Comparison of ENCODE assay signal across 8 mouse cellular contexts in the genomic region with DNA sequence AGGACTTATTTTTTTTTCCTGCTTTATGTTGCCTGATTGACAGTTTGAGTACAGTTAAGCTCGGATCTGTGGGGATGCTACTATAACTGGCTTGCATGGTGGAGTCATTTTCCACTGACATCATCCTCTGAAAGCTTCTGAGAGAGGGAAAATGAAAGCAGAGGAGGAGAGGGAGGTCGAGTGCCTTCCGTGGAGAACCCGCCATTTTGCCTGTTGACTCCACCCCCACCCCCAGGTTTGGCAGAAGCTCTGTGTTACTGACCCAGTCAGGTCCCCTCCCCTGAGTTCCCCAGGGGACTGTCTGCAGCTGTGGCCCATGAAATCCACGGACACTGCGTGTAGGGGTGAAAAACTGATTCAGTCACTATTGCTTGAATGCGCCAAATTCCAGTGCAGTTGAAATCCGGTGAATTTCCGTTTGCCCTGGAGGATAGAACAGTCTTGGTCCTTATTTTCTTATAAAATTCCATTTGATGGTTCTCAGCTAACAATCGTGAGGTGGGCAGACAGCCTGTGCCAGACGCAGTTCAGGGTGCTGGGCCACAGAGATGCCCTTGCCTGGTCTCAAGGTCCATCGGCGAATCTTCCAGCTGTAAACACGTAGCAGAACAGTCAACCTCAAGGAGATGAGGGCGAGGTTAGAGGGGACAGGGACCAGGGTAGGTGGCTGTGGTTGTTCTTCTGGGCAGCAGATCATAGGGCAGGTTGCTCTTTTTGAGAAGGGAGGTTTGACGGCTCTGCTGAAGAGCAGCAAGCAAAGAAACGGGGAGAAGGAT. TPM values are rescaled to one million over a fixed set of nuclear protein-coding genes. Genes with fewer than 3 reads are reported as not detected.
A peak's percentile ranks its signal among the peaks of the same experiment; 100 is the strongest.
DNase-seq lines count a peak whose midpoint lies in the region; ATAC-seq lines count a peak whose summit lies in the region.

No protein-coding gene starts in this region.

- peak overlapping the region; percentile 83 for H3K27ac ChIP-seq in stomach, embryonic 15.5 days

- no peaks in the 10 kb centered on the region for H3K36me3 ChIP-seq in stomach, embryonic 15.5 days

- H3K4me2 ChIP-seq in stomach, embryonic 15.5 days: peak overlapping the region; percentile 28

- peaks cover 64% of the 10 kb centered on the region for H3K4me1 ChIP-seq in stomach, embryonic 15.5 days

- peak; percentile 55 for ATAC-seq in inflammation-experienced regulatory T-cells, adult 6 months
- ATAC-seq in stomach, embryonic 15.5 days (ENCODE audit: insufficient read depth, low FRiP score, low read depth): 0 out of 2 replicates have a peak, but pooled peaks have one; percentile 8

- WGBS in stomach, embryonic 15.5 days: 57% methylated on average over 17 of the region's 17 CpGs

- no peak overlapping the region for H3K4me3 ChIP-seq in stomach, embryonic 15.5 days (replicated peaks)

- no peak overlapping the region for H3K9ac ChIP-seq in stomach, embryonic 15.5 days

- H3K9me3 ChIP-seq in stomach, embryonic 15.5 days: no peaks in the 10 kb centered on the region

- DNase-seq in adrenal gland, postnatal 14 days: peak; percentile 71
- no peak for DNase-seq in adrenal gland, adult 2 months
- DNase-seq in retina, postnatal 1 day: peak; percentile 49
- no peak for DNase-seq in retina, embryonic 14.5 days (ENCODE audit: low spot score)
- DNase-seq in cerebellum, postnatal 36 days: no peak
- no peak for DNase-seq in frontal cortex, postnatal 10 days (ENCODE audit: low spot score in 2 of 2)

- H3K27me3 ChIP-seq in stomach, embryonic 15.5 days (replicated peaks): no peaks in the 10 kb centered on the region

RNA-seq across cellular contexts. Expression of a gene that starts 20.9 kb away (rescaled TPM):
- total RNA-seq in adrenal gland, postnatal 14 days (2021): 206 and 223 TPM in 2 replicates
- total RNA-seq in adrenal gland, adult 2 months (2021): 100 to 1,000 TPM; 219 to 232 TPM
- polyA plus RNA-seq in adrenal gland, adult 2 months (2012; rRNA removed): 68.6 and 109 TPM in 2 replicates
- polyA plus RNA-seq in inflammation-experienced regulatory T-cells, adult 6 months (2017; shearing (Covaris generic)): 10 to 100 TPM; 42.4 to 57.5 (median 51.7) TPM
- 109 and 116 TPM in 2 replicates for polyA plus RNA-seq in stomach, embryonic 15.5 days (2015; fragmentation: Nextera tagmentation; extraction: Ambion mirVana)

Comparison
In these comparisons a context has a peak if more than half of its experiments do, and no peak if none do; other contexts are left out.
1. DNase-seq: peak in adrenal gland, postnatal 14 days (single experiment) and retina, postnatal 1 day (single experiment); none in adrenal gland, adult 2 months (single experiment), retina, embryonic 14.5 days (single experiment), cerebellum, postnatal 36 days (0 of 2) and frontal cortex, postnatal 10 days (0 of 2).